Mouse (Mus musculus) left cerebral cortex, adult 2 months (tissue): ENCODE measurements around the gene Rxfp3. TPM values are rescaled to one million over a fixed set of nuclear protein-coding genes. Genes with fewer than 3 reads are reported as not detected.

Experiments
- DNase-seq, 2 experiments: peaks; one replicate each; pipeline ENCODE4 v3.0.0; 2021 to 2022; ENCODE audit warnings: low spot score in 2 of 2, mixed read lengths in 1 of 2; ENCODE audit errors: extremely low spot score in 1 of 2
- H3K27ac ChIP-seq: fragments of 200-600 bp; 2 replicates; pipeline ENCODE4 v1.8.1; 2022
- H3K4me3 ChIP-seq: fragments of 200-600 bp; 2 replicates; pipeline ENCODE4 v1.8.1; 2022
- CTCF ChIP-seq: fragments of 200-600 bp; IDR thresholded peaks from 2 replicates; pipeline ENCODE4 v1.8.1; 2022; ENCODE audit warnings: antibody characterized with exemption, mild to moderate bottlenecking, moderate library complexity
- intact Hi-C: fragments of 180-260 bp; cut with DNase I; formaldehyde crosslinking; loops from one replicate; pipeline ENCODE4 v1.15.1; 2025
- long read RNA-seq, 2 experiments: library from polyadenylated mRNA; stranded (forward); transcript quantifications; one replicate each; pipeline ENCODE4 v2.0.0; 2021; ENCODE audit warnings: borderline mapping rate in 2 of 2
- total RNA-seq, 2 experiments: library from RNA; stranded (reverse); gene quantifications; 2 replicates each; pipeline ENCODE4 v1.2.3; 2021

Rxfp3 gene
- total RNA-seq = 1 to 10 TPM; 3.1 to 3.8 TPM
- long read RNA-seq, experiment 1, full-length matches to known transcripts = 5 of 5 reads
- long read RNA-seq, experiment 1, partial matches to known transcripts = 0 of 5 reads
- long read RNA-seq, experiment 1, other reads (novel, unspliced or antisense) = 0 of 5 reads
- long read RNA-seq, experiment 2, full-length matches to known transcripts = 3 of 3 reads
- long read RNA-seq, experiment 2, partial matches to known transcripts = 0 of 3 reads
- long read RNA-seq, experiment 2, other reads (novel, unspliced or antisense) = 0 of 3 reads

GRCm38 (mm10) chr15:11037711-11038110 is at the start of gene Rxfp3:
TSS of gene Rxfp3 (minus strand) at chr15:11037991.
- DNase-seq = peak; percentile 16 to 20
- no peak for TF ChIP-seq CTCF
- H3K27ac ChIP-seq = no peak within 1 kb of the TSS
- peak within 1 kb of the TSS; percentile 39 for H3K4me3 ChIP-seq
- intact Hi-C loops = loop anchor here (1.0 to 5.0 kb wide), 3 partner anchors 283 to 360 kb away; partner anchors contain the start of gene Tars

GRCm38 (mm10) chr15:11084993-11085365 is 47.2 kb upstream of the Rxfp3 start:
- H3K4me3 ChIP-seq = no peak overlapping the region
- DNase-seq = no peak
- no peak for TF ChIP-seq CTCF
- intact Hi-C loops = no loop called here
- no peak overlapping the region for H3K27ac ChIP-seq

- Histone ChIP-seq H3K27ac (no peak overlapping the region), H3K4me3 (no peak overlapping the region)
- TF ChIP-seq CTCF = no peak
- intact Hi-C loops = no loop called here
- no peak for DNase-seq
These were observed 46.6 kb upstream of the Rxfp3 start for GRCm38 (mm10) chr15:11084241-11084992.

GRCm38 (mm10) chr15:11083678-11084077 is 45.9 kb upstream of the Rxfp3 start:
- TF ChIP-seq CTCF = no peak
- no peak overlapping the region for H3K4me3 ChIP-seq
- H3K27ac ChIP-seq = no peak overlapping the region
- DNase-seq = no peak
- intact Hi-C loops = no loop called here

GRCm38 (mm10) chr15:11082961-11083569 is 45.3 kb upstream of the Rxfp3 start:
- no peak for TF ChIP-seq CTCF
- intact Hi-C loops = no loop called here

GRCm38 (mm10) chr15:11075726-11076361 is 38.1 kb upstream of the Rxfp3 start:
- TF ChIP-seq CTCF = no peak
- intact Hi-C loops = no loop called here

More at GRCm38 (mm10) chr15:11082961-11083569, 45.3 kb upstream of the Rxfp3 start:
- no peak overlapping the region for H3K4me3 ChIP-seq
- H3K27ac ChIP-seq = no peak overlapping the region
- DNase-seq = no peak

GRCm38 (mm10) chr15:11067891-11068290 is 30.1 kb upstream of the Rxfp3 start:
- Histone ChIP-seq H3K4me3 (no peak overlapping the region), H3K27ac (no peak overlapping the region)
- intact Hi-C loops = no loop called here
- DNase-seq = peak in 1 of 2 experiments; percentile 2
- no peak for TF ChIP-seq CTCF

More at GRCm38 (mm10) chr15:11075726-11076361, 38.1 kb upstream of the Rxfp3 start:
- Histone ChIP-seq H3K27ac (no peak overlapping the region), H3K4me3 (no peak overlapping the region)
- DNase-seq = no peak

GRCm38 (mm10) chr15:11066299-11066698 is 28.5 kb upstream of the Rxfp3 start:
- H3K27ac ChIP-seq = no peak overlapping the region

GRCm38 (mm10) chr15:11065528-11066171 is 27.9 kb upstream of the Rxfp3 start:
- no peak for TF ChIP-seq CTCF
- H3K4me3 ChIP-seq = no peak overlapping the region; the same call in 1 of the 2 replicates
- DNase-seq = no peak
- intact Hi-C loops = no loop called here
- H3K27ac ChIP-seq = no peak overlapping the region

More at GRCm38 (mm10) chr15:11066299-11066698, 28.5 kb upstream of the Rxfp3 start:
- no peak for TF ChIP-seq CTCF
- intact Hi-C loops = no loop called here
- no peak overlapping the region for H3K4me3 ChIP-seq
- DNase-seq = no peak

- Histone ChIP-seq H3K4me3 (peak within 1 kb of the TSS; percentile 18; the same call in 1 of the 2 replicates), H3K27ac (no peak within 1 kb of the TSS)
- intact Hi-C loops = no loop called here
- DNase-seq = no peak
- no peak for TF ChIP-seq CTCF
These were observed 27.0 kb upstream of the Rxfp3 start, which contains the start of gene Adamts12 for GRCm38 (mm10) chr15:11064558-11065411. TSS of gene Adamts12 (plus strand) at chr15:11064790.

GRCm38 (mm10) chr15:11064160-11064557 is 26.4 kb upstream of the Rxfp3 start:
- DNase-seq = peak in 1 of 2 experiments; percentile 1
- intact Hi-C loops = no loop called here
- Histone ChIP-seq H3K4me3 (no peak overlapping the region), H3K27ac (no peak overlapping the region)
- no peak for TF ChIP-seq CTCF
